In the genomic region with DNA sequence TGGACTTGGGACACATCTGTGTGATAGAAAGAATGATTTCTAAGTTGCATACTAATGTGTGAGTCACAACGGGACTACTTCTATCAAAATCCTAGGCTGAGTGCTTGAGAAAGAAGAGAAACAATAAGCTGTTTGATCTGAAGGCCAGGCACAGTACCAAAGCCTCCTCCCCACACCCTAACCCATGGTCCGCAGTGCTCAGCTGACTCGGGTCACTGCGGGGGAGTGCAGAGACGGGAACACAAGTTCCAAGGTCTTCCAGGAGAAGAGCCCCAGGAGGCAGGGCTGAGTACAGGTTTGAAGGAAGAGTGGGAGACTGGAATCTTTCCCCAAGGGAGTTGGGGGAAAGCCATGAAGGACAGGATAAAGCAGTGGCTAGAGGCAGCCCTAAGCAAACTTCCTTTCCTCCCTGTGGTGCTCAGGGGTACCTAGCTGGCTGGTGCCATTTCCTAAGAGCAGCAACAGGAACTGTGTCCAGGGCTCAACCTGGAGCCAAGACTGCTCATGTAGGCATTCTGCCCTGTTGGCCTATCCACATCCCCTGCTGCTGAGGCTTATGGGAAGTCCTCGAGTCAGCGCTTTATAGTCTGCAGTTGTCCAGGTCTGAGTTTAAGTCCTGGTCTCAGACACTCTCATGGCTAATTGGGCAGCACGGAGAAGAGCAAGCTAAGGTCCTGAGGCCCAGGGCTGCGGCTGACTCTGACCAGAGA, we compare ENCODE assay signal across 10 mouse cellular contexts. TPM values are rescaled to one million over a fixed set of nuclear protein-coding genes. Genes with fewer than 3 reads are reported as not detected.
DNase-seq lines count a peak whose midpoint lies in the region; ATAC-seq and TF ChIP-seq lines count a peak whose summit lies in the region.
"Had no signal": no experiment of that assay in that cellular context is flagged by ENCODE, and none has a peak within 500 bp of the region (broad histone marks: within the 10 kb centered on the region; RNA-seq: fewer than 3 reads in every experiment).

No protein-coding gene starts in this region.

- DNase-seq in frontal cortex, postnatal 14 days (ENCODE audit: low spot score in 2 of 2): no peak
- DNase-seq in liver, postnatal 0 days: no peak
- DNase-seq in liver (no peak), ZHBTc4 (ENCODE audit: low read depth, low spot score) (peak; percentile 36)
- peak; percentile 19 for DNase-seq in naive thymus-derived CD4-positive, alpha-beta T cell, adult 2 months (ENCODE audit: low read depth)
- no peak for DNase-seq in urinary bladder, postnatal 14 days (ENCODE audit: low spot score)
- no peak for DNase-seq in layer of hippocampus, adult 9-11 months
- DNase-seq: cerebellum, postnatal 25 days; lung, embryonic 14.5 days had no signal

- peaks cover 31% of the 10 kb centered on the region for H3K4me1 ChIP-seq in liver, postnatal 0 days (ENCODE audit: insufficient read depth)

- H3K36me3 ChIP-seq in liver, postnatal 0 days (replicated peaks; ENCODE audit: insufficient read depth, low read length): no peaks in the 10 kb centered on the region

- no peaks in the 10 kb centered on the region for H3K9me3 ChIP-seq in liver, postnatal 0 days (ENCODE audit: low read length)

- H3K4me3 ChIP-seq in liver, postnatal 0 days (ENCODE audit: low read depth, low read length): no peak overlapping the region

- TF ChIP-seq CTCF in liver, postnatal 0 days (IDR thresholded peaks at IDR 0.05; ENCODE audit: low read depth): no peak

- peak; percentile 69 for ATAC-seq in frontal cortex, adult (ENCODE audit: low TSS enrichment)
- peak; percentile 18; the same call in 1 of the 2 replicates for ATAC-seq in liver, postnatal 0 days

- no peak overlapping the region for H3K4me2 ChIP-seq in liver, postnatal 0 days (ENCODE audit: low read depth, low read length)
- H3K4me2 ChIP-seq: lung, embryonic 14.5 days had no signal

- H3K27ac ChIP-seq in liver, postnatal 0 days (ENCODE audit: low read depth): peak overlapping the region; percentile 49; the same call in 1 of the 2 replicates

- H3K27me3 ChIP-seq in liver, postnatal 0 days (ENCODE audit: insufficient read depth, low read length): no peaks in the 10 kb centered on the region

- no peak overlapping the region for H3K9ac ChIP-seq in liver, postnatal 0 days (replicated peaks)
- H3K9ac ChIP-seq: lung, embryonic 14.5 days had no signal

- 45% methylated on average over 9 of the region's 9 CpGs for WGBS in liver, postnatal 0 days (ENCODE audit: insufficient replicate concordance)

- TF ChIP-seq EP300 in liver, postnatal 0 days (IDR thresholded peaks at IDR 0.05; ENCODE audit: low read depth): no peak

RNA-seq across cellular contexts. Expression of a gene that starts 48.1 kb away (rescaled TPM):
- polyA plus RNA-seq in liver, postnatal 0 days (2015; fragmentation: Nextera tagmentation; extraction: Ambion mirVana): 17.1 and 17.3 TPM in 2 replicates

Comparison
In these comparisons a context has a peak if more than half of its experiments do, and no peak if none do; other contexts are left out.
1. DNase-seq: peak in ZHBTc4 (single experiment) and naive thymus-derived CD4-positive, alpha-beta T cell, adult 2 months (single experiment); none in frontal cortex, postnatal 14 days (0 of 2), liver, postnatal 0 days (single experiment), liver (single experiment), urinary bladder, postnatal 14 days (single experiment) and layer of hippocampus, adult 9-11 months (single experiment).